Mouse (Mus musculus): ENCODE data around the gene Abcb9.

- no peak for TF ChIP-seq POLR2A (IDR thresholded peaks at IDR 0.05; ENCODE audit: low read depth, low read length)
- TF ChIP-seq CTCF (IDR thresholded peaks at IDR 0.05; ENCODE audit: extremely low read depth, insufficient read depth, insufficient read length, insufficient replicate concordance): 0 out of 2 replicates have a peak, but pooled peaks have one; percentile 11
Measured at GRCm38 (mm10) chr5:124113030-124113429, 17.4 kb upstream of the Abcb9 start.
